Mouse (Mus musculus) heart, adult 2 months (tissue): ENCODE measurements around the gene Baz2b.

ENCODE experiments used
- CTCF ChIP-seq: fragments of 200-600 bp; IDR thresholded peaks from 2 replicates; pipeline ENCODE4 v1.8.1; 2022; ENCODE audit warnings: antibody characterized with exemption, mild to moderate bottlenecking, moderate library complexity
- POLR2A ChIP-seq: fragments of 200-500 bp; IDR thresholded peaks from 2 replicates; pipeline ENCODE4 v1.6.1; 2011; ENCODE audit warnings: mild to moderate bottlenecking, low read depth, low read length, control low read depth; ENCODE audit not compliant: insufficient read depth

GRCm38 (mm10) chr2:59898666-59899065, 311.0 kb downstream of the Baz2b start:
- TF ChIP-seq CTCF, result no peak
- TF ChIP-seq POLR2A, result no peak
